Mouse (Mus musculus): Measurements from ENCODE around the gene Ankrd22.

DNA sequence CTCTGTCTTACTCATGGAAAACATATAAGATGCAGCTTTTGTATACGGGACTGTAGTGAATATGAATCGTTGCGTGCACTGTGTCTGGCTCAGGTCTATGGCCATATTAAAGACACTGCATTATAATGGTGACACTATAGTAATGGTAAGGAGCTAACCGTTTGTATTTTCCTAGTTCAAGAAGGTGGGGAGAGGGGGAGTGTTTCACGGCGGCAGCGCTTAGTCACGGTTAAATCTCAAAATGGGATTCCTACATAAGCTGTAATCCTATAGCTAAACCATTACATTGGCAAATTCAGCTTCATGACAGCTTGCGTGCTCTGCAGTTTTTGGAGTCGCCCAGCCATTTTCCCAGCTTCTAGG lies 25.8 kb upstream of the Ankrd22 start:
- TF ChIP-seq CTCF (IDR thresholded peaks at IDR 0.05; ENCODE audit: insufficient read depth, low read length): no peak
- no peak for TF ChIP-seq POLR2A (IDR thresholded peaks at IDR 0.05; ENCODE audit: borderline replicate concordance, extremely low read depth, low read depth, low read length)

Data from lung, adult 2 months (tissue).